Mouse (Mus musculus): ENCODE measurements around the gene Fitm1. TPM values are rescaled to one million over a fixed set of nuclear protein-coding genes. Genes with fewer than 3 reads are reported as not detected.
A peak's percentile ranks its signal among the peaks of the same experiment; 100 is the strongest.

Fitm1 gene
- polyA plus RNA-seq, 1 experiment, result not detected

- H3K4me3 ChIP-seq (replicated peaks), result peak overlapping the region; percentile 75
- TF ChIP-seq TAL1 (IDR thresholded peaks at IDR 0.05; ENCODE audit: low read length) (no peak), GATA1 (IDR thresholded peaks at IDR 0.05; ENCODE audit: low read length) (peak; percentile 50)
- H3K4me1 ChIP-seq (ENCODE audit: control insufficient read depth), result peaks cover 79% of the 10 kb centered on the region
- no peaks in the 10 kb centered on the region for H3K27me3 ChIP-seq (ENCODE audit: control insufficient read depth)
- peaks cover 42% of the 10 kb centered on the region for H3K36me3 ChIP-seq (ENCODE audit: control insufficient read depth)
- no peaks in the 10 kb centered on the region for H3K9me3 ChIP-seq (ENCODE audit: control insufficient read depth, low read length)
Observed at GRCm38 (mm10) chr14:55585566-55585960, 10.1 kb downstream of the Fitm1 start.

- TF ChIP-seq TAL1 (IDR thresholded peaks at IDR 0.05; ENCODE audit: low read length) (no peak), GATA1 (IDR thresholded peaks at IDR 0.05; ENCODE audit: low read length) (peak; percentile 52)
- peaks cover 36% of the 10 kb centered on the region for H3K36me3 ChIP-seq (ENCODE audit: control insufficient read depth)
- peak overlapping the region; percentile 75 for H3K4me3 ChIP-seq (replicated peaks)
- H3K4me1 ChIP-seq (ENCODE audit: control insufficient read depth), result peaks cover 76% of the 10 kb centered on the region
- no peaks in the 10 kb centered on the region for H3K27me3 ChIP-seq (ENCODE audit: control insufficient read depth)
- H3K9me3 ChIP-seq (ENCODE audit: control insufficient read depth, low read length), result no peaks in the 10 kb centered on the region
Observed at GRCm38 (mm10) chr14:55586149-55586548, 10.7 kb downstream of the Fitm1 start.

GRCm38 (mm10) chr14:55589271-55589670 is 13.9 kb downstream of the Fitm1 start:
- no peaks in the 10 kb centered on the region for H3K9me3 ChIP-seq (ENCODE audit: control insufficient read depth, low read length)
- peaks cover 82% of the 10 kb centered on the region for H3K4me1 ChIP-seq (ENCODE audit: control insufficient read depth)
- H3K4me3 ChIP-seq (replicated peaks), result no peak overlapping the region
- no peaks in the 10 kb centered on the region for H3K27me3 ChIP-seq (ENCODE audit: control insufficient read depth)
- TF ChIP-seq GATA1 (IDR thresholded peaks at IDR 0.05; ENCODE audit: low read length) (no peak), TAL1 (IDR thresholded peaks at IDR 0.05; ENCODE audit: low read length) (no peak)
- H3K36me3 ChIP-seq (ENCODE audit: control insufficient read depth), result peaks cover 34% of the 10 kb centered on the region

- Histone ChIP-seq H3K4me3 (replicated peaks) (peak overlapping the region; percentile 97), H3K9me3 (ENCODE audit: control insufficient read depth, low read length) (no peaks in the 10 kb centered on the region), H3K4me1 (ENCODE audit: control insufficient read depth) (peaks cover 79% of the 10 kb centered on the region), H3K27me3 (ENCODE audit: control insufficient read depth) (no peaks in the 10 kb centered on the region), H3K36me3 (ENCODE audit: control insufficient read depth) (peaks cover 40% of the 10 kb centered on the region)
- TF ChIP-seq TAL1 (IDR thresholded peaks at IDR 0.05; ENCODE audit: low read length), result no peak
- no peak for TF ChIP-seq GATA1 (IDR thresholded peaks at IDR 0.05; ENCODE audit: low read length)
Observed at GRCm38 (mm10) chr14:55589771-55590448, 14.5 kb downstream of the Fitm1 start.

GRCm38 (mm10) chr14:55590748-55591330 is 15.4 kb downstream of the Fitm1 start, which contains the start of gene Psme2:
Gene Psme2, minus strand, starts transcription at chr14:55591113.
- peaks cover 49% of the 10 kb centered on the region for H3K36me3 ChIP-seq (ENCODE audit: control insufficient read depth)
- no peaks in the 10 kb centered on the region for H3K27me3 ChIP-seq (ENCODE audit: control insufficient read depth)
- H3K9me3 ChIP-seq (ENCODE audit: control insufficient read depth, low read length), result no peaks in the 10 kb centered on the region
- no peak for TF ChIP-seq GATA1 (IDR thresholded peaks at IDR 0.05; ENCODE audit: low read length)
- no peak for TF ChIP-seq TAL1 (IDR thresholded peaks at IDR 0.05; ENCODE audit: low read length)
- H3K4me1 ChIP-seq (ENCODE audit: control insufficient read depth), result peaks cover 71% of the 10 kb centered on the region
- H3K4me3 ChIP-seq (replicated peaks), result peak within 1 kb of the TSS; percentile 97

GRCm38 (mm10) chr14:55591331-55591891 is 16.0 kb downstream of the Fitm1 start, which contains the start of gene Rnf31:
Gene Rnf31, plus strand, starts transcription at chr14:55591708.
- no peak for TF ChIP-seq GATA1 (IDR thresholded peaks at IDR 0.05; ENCODE audit: low read length)
- H3K9me3 ChIP-seq (ENCODE audit: control insufficient read depth, low read length), result no peaks in the 10 kb centered on the region
- peaks cover 55% of the 10 kb centered on the region for H3K36me3 ChIP-seq (ENCODE audit: control insufficient read depth)
- H3K4me3 ChIP-seq (replicated peaks), result peak within 1 kb of the TSS; percentile 97
- H3K4me1 ChIP-seq (ENCODE audit: control insufficient read depth), result peaks cover 66% of the 10 kb centered on the region
- no peaks in the 10 kb centered on the region for H3K27me3 ChIP-seq (ENCODE audit: control insufficient read depth)

- Histone ChIP-seq H3K27me3 (ENCODE audit: control insufficient read depth) (no peaks in the 10 kb centered on the region), H3K9me3 (ENCODE audit: control insufficient read depth, low read length) (no peaks in the 10 kb centered on the region), H3K4me1 (ENCODE audit: control insufficient read depth) (peaks cover 57% of the 10 kb centered on the region), H3K4me3 (replicated peaks) (peak overlapping the region; percentile 97), H3K36me3 (ENCODE audit: control insufficient read depth) (peaks cover 60% of the 10 kb centered on the region)
- TF ChIP-seq TAL1 (IDR thresholded peaks at IDR 0.05; ENCODE audit: low read length) (no peak), GATA1 (IDR thresholded peaks at IDR 0.05; ENCODE audit: low read length) (no peak)
Observed at GRCm38 (mm10) chr14:55592226-55592625, 16.8 kb downstream of the Fitm1 start.

- Histone ChIP-seq H3K4me3 (replicated peaks) (no peak overlapping the region), H3K9me3 (ENCODE audit: control insufficient read depth, low read length) (no peaks in the 10 kb centered on the region), H3K4me1 (ENCODE audit: control insufficient read depth) (peaks cover 32% of the 10 kb centered on the region), H3K36me3 (ENCODE audit: control insufficient read depth) (peaks cover 76% of the 10 kb centered on the region), H3K27me3 (ENCODE audit: control insufficient read depth) (no peaks in the 10 kb centered on the region)
- TF ChIP-seq TAL1 (IDR thresholded peaks at IDR 0.05; ENCODE audit: low read length) (no peak), GATA1 (IDR thresholded peaks at IDR 0.05; ENCODE audit: low read length) (no peak)
Observed at GRCm38 (mm10) chr14:55596036-55596690, 20.7 kb downstream of the Fitm1 start.

Data from erythroblast, embryonic 14.5 days (primary cell).